Mouse (Mus musculus) adipocyte (in vitro differentiated cells): ENCODE results near the gene Ush2a.

Source experiments
- DNase-seq: peaks from one replicate; pipeline ENCODE4 v3.0.0-alpha.2; 2016; ENCODE audit warnings: low spot score

Gene Ush2a

DNA sequence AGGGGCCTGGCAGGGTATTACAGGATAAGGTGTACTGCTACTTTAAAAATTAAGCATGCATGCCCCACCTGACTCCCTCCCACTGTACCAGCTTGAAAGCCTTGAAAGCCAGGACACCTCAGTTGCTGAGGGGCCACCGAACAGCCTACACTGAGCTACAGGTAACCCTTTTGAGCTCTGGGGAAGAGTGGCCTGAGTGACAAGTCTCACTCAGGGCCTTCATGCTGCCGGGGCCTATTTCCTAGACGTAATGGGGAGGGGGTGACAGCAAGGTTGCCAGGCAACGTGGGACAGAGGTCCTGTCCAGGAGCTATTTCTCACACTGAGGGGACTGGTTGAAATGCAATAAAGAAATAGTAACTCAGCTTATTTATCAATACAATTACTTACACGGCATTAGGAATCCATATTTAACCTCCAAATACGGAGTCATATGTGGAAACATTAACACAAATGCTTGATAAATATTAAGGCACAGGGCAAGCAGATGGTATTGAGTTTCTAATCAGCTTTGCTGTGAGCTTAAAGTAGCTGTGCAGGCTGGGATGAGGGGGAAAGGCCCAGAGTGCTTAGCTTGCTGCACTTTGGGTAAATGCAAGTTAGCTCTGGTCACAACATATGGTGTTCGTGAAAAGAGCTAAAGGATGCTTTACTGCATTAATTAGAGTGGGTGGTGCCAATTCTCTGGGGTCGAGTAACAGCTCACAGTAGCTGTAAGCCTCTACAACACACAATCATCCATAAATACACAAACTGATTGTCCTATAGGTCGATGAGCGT is at the start of gene Ush2a:
Gene Ush2a, plus strand, starts transcription at position 121 of the 780 bp plus-strand sequence.
- no peak for DNase-seq

DNA sequence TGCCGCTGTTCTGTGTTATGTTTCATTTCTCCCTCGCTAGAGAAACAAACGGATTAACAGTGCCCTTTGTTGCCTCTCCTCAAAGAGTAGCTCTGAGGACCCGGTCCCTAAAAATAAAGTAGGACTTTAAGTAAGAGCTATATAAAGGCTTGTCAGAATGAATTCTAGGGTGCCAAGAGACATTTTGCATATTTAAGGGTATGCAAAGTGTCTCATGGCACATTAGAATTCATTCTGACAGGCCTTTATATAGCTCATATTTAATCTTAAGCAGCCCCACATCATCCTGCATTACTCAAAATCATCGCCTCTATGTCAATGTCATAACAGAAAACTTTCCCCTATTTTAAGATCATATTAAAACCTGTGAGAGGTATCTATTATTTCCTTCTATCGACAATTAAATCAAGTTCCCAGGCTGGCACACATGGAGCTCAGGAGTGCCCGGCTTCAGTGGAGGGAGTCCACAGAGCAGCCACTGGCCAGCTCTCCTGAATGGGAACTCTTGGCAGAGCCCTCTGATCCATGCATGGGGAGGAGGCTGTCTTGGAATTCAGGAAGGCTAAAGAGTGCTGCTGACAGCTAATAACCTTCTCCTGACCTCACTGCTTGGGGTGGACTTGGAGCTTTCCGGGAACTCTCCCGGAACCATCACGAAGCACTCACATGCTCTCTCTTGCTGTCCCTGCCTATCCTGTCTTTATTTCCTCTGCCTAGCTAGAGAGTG is 46.8 kb upstream of the Ush2a start:
- DNase-seq, result no peak

DNA sequence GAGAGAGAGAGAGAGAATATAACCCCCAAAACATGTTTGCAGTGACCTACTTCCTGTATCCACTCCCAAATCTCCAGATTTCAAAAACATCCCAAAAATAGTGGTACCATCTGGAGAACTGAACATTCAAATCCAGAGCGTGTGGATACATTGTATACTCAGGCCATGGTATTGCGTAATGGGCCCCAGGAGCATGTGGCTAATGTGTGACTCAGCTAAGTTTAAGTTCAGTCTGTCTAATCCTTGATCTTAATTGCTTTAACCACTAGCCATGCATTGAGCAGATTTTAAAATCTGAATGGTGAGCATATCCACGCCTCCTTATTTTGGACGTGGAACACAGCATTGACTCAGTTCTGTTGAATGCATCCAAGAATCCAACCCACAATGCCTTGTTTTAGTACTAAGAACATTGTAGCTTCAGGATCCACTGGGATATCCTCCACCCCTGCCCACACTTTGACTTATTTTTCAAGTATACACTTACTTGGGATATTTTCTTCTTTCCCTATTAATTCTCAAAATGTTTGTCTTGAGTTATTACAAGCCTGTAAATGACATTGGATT is 40.5 kb upstream of the Ush2a start:
- peak; percentile 24 for DNase-seq

DNA sequence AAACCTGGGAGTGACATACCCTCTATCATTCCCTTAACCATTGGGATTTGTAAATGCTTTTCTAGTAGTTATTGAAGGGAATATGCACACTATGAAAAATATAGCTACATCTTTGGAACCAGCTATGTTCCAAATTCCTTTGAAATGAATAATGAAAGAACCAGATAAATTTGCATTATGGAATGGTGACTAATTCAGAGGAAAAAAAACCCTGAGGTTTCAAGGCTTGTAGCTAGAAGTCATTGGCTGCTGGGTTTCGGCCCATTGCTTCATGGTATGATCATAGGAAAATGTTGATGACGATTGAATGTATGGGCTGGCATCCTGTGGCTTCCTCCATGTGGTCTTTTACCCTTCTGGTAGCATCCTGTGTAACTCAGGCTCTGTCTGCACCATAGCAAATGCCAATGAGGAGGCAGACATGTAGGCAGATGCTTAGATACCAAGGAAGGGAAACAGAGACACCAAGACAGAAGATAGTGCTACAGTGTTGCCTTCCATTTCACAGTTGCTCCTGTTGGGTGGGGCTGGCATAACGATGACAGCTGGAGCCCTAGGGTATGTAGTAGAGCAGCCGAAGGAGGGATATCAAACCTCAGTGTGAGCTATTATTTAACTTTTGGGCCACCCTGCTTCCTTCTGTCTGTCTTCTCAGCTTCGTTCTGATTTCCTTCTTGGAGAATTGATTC is 28.6 kb upstream of the Ush2a start:
- no peak for DNase-seq

GRCm38 (mm10) chr1:188238636-188239035 is 23.2 kb upstream of the Ush2a start:
- peak; percentile 47 for DNase-seq

DNA sequence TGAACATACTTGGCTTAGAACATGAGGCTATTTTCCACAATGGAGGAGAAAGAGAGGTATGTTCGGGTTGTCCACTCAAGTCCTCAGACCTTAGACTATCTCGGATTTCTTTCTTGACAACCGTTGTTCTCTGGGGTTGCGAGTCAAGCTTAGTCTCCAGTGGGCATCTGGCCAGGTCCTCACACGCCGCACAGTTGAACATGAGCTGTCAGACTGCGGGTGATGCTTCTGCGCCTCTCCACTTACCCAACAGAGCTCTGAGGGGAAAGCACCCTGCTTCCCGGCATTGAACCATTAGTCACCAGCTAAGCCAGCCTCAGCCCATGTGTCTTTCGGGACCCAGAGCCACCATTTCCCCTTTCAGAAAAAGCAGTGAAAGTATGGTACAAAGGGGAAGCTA is 20.1 kb upstream of the Ush2a start:
- peak; percentile 26 for DNase-seq

DNA sequence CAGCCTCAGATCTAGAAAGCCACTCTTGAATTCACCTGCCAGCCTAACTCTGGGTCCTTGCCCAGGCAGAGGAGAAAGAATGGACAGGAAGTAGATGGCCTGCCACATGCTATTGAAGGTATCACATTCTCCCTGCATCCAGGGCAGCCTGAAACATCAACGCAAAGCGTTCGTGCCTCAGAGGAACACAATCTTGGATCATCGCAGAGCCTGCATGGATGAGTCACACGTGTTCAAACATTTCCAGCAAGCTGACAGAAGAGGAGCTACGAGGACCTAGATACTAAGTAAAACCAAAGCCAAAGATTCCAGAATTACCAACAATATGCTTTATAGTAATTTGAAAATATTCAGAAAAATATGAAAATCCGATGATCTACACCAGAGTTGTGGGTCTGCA is 4.3 kb upstream of the Ush2a start:
- DNase-seq, result no peak

DNA sequence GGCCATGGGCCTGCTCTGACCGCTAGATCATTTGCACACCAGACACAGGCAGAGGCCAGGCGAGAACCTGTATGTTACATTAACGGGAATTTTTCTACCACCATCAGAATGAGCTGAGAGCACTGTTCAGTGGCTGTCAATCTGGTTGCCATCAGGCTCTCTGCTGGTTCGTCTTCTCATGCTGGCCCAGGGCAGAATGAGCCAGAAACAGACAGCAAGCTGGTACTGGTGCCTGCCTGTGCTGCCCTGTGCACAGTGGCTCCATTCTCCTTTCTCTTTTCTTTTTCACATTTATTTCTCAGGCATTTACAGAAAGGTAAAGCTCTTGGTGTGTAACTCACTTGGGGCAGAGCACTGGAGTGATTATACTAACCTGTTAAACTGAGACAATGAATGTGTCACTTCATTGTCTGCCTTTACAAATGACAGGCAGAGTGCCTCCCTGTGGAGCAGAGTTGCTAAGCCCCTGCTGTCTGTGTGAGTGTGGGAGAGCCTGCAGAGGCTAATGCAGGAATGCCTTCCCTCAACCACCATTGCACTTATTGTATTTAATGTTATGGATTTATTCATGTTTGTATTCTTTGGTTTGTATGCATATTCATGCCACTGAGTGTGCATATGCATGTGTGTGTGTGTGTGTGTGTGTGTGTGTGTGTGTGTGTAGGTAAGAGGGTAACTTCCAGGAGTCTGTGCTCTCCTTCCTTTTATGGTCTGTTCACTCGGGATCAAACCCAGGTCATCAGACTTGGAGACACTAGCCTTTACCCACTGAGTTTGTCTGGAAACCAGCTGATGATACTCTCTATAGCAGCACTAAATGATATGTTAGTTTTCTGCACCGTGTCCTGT is 1.3 kb upstream of the Ush2a start:
- DNase-seq, result no peak

- DNase-seq, result no peak
Measured at GRCm38 (mm10) chr1:188267127-188267722, 5.4 kb downstream of the Ush2a start.

DNA sequence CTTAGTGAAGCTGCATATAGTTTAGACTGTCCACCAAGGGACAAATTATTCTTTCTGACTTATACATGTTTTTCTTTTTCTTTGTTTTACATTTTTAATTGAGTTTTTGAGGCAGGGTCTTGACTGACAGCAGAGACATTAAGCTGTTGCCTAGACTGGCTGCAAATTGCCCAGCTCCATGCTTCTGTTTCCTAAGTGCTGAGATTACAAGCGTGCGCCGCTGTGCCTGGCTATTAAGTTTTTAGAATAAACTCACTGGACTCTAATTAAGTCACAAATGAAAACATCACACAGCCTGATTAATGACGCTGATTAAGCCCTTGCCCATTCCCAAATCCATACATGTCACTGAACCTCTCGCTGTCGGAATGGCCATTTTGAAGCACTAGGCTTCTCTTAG is 7.2 kb downstream of the Ush2a start:
- DNase-seq, result no peak

- no peak for DNase-seq
Measured at GRCm38 (mm10) chr1:188313303-188313702, 51.5 kb downstream of the Ush2a start.

GRCm38 (mm10) chr1:188316574-188316973 is 54.8 kb downstream of the Ush2a start:
- no peak for DNase-seq

- no peak for DNase-seq
Measured at GRCm38 (mm10) chr1:188320204-188320603, 58.4 kb downstream of the Ush2a start.

GRCm38 (mm10) chr1:188321534-188321933 is 59.7 kb downstream of the Ush2a start:
- no peak for DNase-seq

DNA sequence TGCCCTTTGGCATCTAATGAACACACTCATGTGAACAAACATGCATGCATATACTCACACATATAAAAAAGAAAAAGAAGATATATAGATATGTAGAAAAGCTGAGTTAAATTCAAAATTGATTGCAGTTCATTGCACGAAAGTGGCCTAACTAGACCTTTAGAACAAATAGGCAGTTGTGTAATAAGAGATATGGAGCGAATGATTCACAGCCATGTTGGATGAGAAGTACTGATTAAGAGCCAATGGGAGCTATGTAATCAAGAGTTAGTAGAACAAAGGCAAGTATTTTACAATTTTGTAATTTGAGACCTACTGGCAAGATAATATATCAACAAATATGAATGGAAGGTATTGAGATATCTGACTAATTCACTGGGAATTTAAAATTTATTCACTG is 68.6 kb downstream of the Ush2a start:
- DNase-seq, result no peak

- no peak for DNase-seq
Measured at GRCm38 (mm10) chr1:188333936-188334335, 72.1 kb downstream of the Ush2a start.

- DNase-seq, result no peak
Measured at GRCm38 (mm10) chr1:188347762-188348161, 85.9 kb downstream of the Ush2a start.

DNA sequence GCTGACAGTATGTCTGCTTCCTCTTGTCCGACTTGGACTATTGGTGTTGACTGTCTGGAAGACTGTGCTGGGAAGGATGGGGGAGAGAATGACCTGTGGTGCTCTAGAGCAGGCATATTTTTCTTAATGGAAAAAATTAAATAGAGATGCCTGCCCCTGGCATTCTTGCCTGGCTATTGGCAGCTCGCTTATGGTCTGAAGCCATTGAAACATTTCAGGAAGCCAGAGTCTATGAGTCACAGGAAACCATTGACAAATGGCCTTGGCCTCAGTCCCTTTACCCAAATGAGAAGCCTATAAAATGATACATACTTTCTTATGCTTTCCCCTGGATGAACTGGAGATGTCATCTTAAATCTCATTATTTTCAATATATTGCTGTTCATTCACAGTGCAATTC is 92.9 kb downstream of the Ush2a start:
- peak; percentile 59 for DNase-seq

- peak; percentile 75 for DNase-seq
Measured at GRCm38 (mm10) chr1:188363548-188363947, 101.7 kb downstream of the Ush2a start.

DNA sequence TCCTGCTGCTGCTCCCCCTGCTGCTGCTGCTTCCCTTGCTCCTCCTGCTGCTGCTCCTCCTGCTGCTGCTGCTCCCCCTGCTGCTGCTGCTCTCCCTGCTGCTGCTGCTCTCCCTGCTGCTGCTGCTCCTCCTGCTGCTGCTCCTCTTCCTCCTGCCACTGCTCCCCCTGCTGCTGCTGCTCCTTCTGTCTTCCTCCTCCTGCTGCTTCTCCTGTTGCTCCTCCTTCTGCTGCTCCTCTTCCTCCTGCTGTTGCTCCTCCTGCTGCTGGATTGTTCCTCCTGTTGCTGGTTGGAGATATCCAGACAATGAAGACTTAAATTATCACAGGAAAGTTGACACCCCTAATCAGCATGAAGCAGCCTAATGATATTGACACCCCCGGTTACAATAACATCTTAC is 123.4 kb downstream of the Ush2a start:
- DNase-seq, result no peak

- DNase-seq, result no peak
Measured at GRCm38 (mm10) chr1:188385733-188386261, 124.0 kb downstream of the Ush2a start.
